Mouse (Mus musculus) ES-E14 (cell line): ENCODE measurements around the gene Pias4. TPM values are rescaled to one million over a fixed set of nuclear protein-coding genes. Genes with fewer than 3 reads are reported as not detected.

Experiments used
- DNase-seq: peaks from one replicate; pipeline ENCODE4 v3.0.0-alpha.2; 2013; ENCODE audit warnings: low read depth, low spot score
- H3K27ac ChIP-seq: 2 replicates; pipeline ENCODE4 v1.5.1; 2012; ENCODE audit warnings: low read depth, mild to moderate bottlenecking, low read length, moderate library complexity, mixed read lengths; ENCODE audit not compliant: poor library complexity, insufficient read depth, severe bottlenecking
- H3K36me3 ChIP-seq: 2 replicates; pipeline ENCODE4 v1.6.1; 2012; ENCODE audit warnings: mild to moderate bottlenecking, low read length, moderate library complexity, mixed read lengths; ENCODE audit not compliant: control insufficient read depth, poor library complexity, insufficient read depth, severe bottlenecking
- H3K4me1 ChIP-seq, 2 experiments: fragments of 150-350 bp in 1 of 2; sonication (generic) in 1 of 2; 2 replicates each; pipeline ENCODE4 v1.6.1; 2012; ENCODE audit warnings: low read length in 2 of 2, mild to moderate bottlenecking in 1 of 2, mixed read lengths in 1 of 2; ENCODE audit not compliant: control insufficient read depth in 2 of 2, insufficient read depth in 2 of 2, poor library complexity in 1 of 2
- H3K4me3 ChIP-seq, 2 experiments: fragments of 150-350 bp in 1 of 2; sonication (generic) in 1 of 2; 2 replicates each; pipeline ENCODE4 v1.5.1; 2012; ENCODE audit warnings: low read length in 2 of 2, low read depth in 1 of 2, mild to moderate bottlenecking in 1 of 2, mixed read lengths in 1 of 2; ENCODE audit not compliant: insufficient read depth in 1 of 2, poor library complexity in 1 of 2, severe bottlenecking in 1 of 2
- H3K9ac ChIP-seq: 2 replicates; pipeline ENCODE4 v1.6.1; 2012; ENCODE audit warnings: low read depth, mild to moderate bottlenecking, low read length, mixed read lengths; ENCODE audit not compliant: poor library complexity, insufficient read depth, severe bottlenecking
- H3K9me3 ChIP-seq: fragments of 150-350 bp; sonication (generic); 2 replicates; pipeline ENCODE4 v1.6.1; 2012; ENCODE audit warnings: low read depth, mild to moderate bottlenecking, low read length; ENCODE audit not compliant: control insufficient read depth, insufficient read depth
- CHD2 ChIP-seq: IDR thresholded peaks from 2 replicates; pipeline ENCODE4 v1.6.1; 2014; ENCODE audit warnings: mild to moderate bottlenecking, low read depth, low read length, inconsistent platforms
- HCFC1 ChIP-seq: IDR thresholded peaks from 2 replicates; pipeline ENCODE4 v1.6.1; 2012; ENCODE audit warnings: low read length, inconsistent platforms, borderline replicate concordance; ENCODE audit not compliant: insufficient read depth
- MAFK ChIP-seq: IDR thresholded peaks from 2 replicates; pipeline ENCODE4 v1.6.1; 2014; ENCODE audit warnings: mild to moderate bottlenecking, low read depth, low read length, inconsistent platforms; ENCODE audit not compliant: insufficient read depth
- ZC3H11A ChIP-seq: IDR thresholded peaks from 2 replicates; pipeline ENCODE4 v1.6.1; 2012; ENCODE audit warnings: low read depth, mild to moderate bottlenecking, inconsistent platforms, low read length, borderline replicate concordance
- ZNF384 ChIP-seq: IDR thresholded peaks from 2 replicates; pipeline ENCODE4 v1.6.1; 2012; ENCODE audit warnings: low read depth, low read length, inconsistent platforms
- in situ Hi-C, 2 experiments: fragments of 600-800 bp; cut with MboI; formaldehyde crosslinking; loops; one replicate each; pipeline ENCODE4 v1.15.1; 2025; ENCODE audit warnings: low sequenced_read_pairs in 2 of 2, inconsistent platforms in 1 of 2; ENCODE audit not compliant: unreplicated experiment in 2 of 2
- total RNA-seq: library from RNA; depleted of rRNA; stranded (reverse); fragments of 300-350 nt; gene quantifications from 2 replicates; pipeline ENCODE4 v1.2.3, GENCODE M21; 2012

Gene Pias4
- total RNA-seq, 1 experiment: 37.8 TPM

- Histone ChIP-seq H3K4me3 (no peak overlapping the region), H3K4me1 (peaks cover 0 to 13% of the 10 kb centered on the region in 2 experiments; a peak in 3 of 4 replicates), H3K9me3 (no peaks in the 10 kb centered on the region), H3K9ac (no peak overlapping the region), H3K27ac (peak overlapping the region; percentile 78; the same call in 1 of the 2 replicates), H3K36me3 (peaks cover 61% of the 10 kb centered on the region)
- DNase-seq: no peak
- TF ChIP-seq CHD2 (no peak), ZNF384 (no peak), HCFC1 (no peak), ZC3H11A (no peak), MAFK (no peak)
- in situ Hi-C loops: no loop called here
These were observed 13.2 kb upstream of the Pias4 start for GRCm38 (mm10) chr10:81180946-81181345.

DNA sequence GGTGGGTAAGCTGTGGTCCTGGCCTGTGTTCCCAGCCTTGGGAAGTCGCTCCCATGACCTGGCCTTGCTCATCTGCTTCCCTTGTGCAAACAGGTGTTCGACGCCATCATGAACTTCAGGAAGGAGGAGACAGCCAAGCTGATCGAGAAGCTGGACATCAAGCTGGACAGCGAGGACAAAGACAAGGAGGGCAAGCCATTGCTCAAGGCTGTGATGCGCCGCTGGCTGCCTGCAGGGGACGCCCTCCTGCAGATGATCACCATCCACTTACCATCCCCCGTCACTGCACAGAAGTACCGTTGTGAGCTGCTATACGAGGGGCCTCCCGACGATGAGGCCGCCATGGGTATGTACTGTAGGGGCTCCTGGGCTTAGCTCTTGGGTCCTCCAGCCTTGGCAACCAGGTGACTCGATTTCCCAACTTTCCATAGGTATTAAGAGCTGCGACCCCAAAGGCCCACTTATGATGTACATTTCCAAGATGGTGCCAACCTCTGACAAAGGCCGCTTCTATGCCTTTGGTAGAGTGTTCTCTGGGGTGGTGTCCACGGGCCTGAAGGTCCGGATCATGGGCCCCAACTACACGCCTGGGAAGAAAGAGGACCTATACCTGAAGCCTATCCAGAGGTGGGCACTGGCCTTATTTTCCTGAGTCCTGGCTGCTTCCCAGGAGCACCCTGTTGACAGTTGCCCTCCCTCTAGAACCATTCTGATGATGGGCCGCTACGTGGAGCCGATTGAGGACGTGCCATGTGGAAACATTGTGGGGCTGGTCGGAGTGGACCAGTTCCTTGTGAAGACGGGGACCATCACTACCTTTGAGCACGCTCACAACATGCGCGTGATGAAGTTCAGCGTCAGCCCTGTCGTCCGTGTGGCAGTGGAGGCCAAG, 12.0 kb upstream of the Pias4 start:
- peaks cover 0 to 13% of the 10 kb centered on the region in 2 experiments; a peak in 3 of 4 replicates for H3K4me1 ChIP-seq
- no peak overlapping the region; the same call in 1 of the 2 replicates for H3K27ac ChIP-seq
- no peaks in the 10 kb centered on the region for H3K9me3 ChIP-seq
- peak overlapping the region; percentile 0 to 3; a peak in 1 of 4 replicates for H3K4me3 ChIP-seq
- TF ChIP-seq ZC3H11A (no peak), MAFK (no peak), HCFC1 (no peak), CHD2 (no peak), ZNF384 (no peak)
- peaks cover 56% of the 10 kb centered on the region for H3K36me3 ChIP-seq
- peak overlapping the region; percentile 26; the same call in 1 of the 2 replicates for H3K9ac ChIP-seq
- no peak for DNase-seq
- in situ Hi-C loops: no loop called here

DNA sequence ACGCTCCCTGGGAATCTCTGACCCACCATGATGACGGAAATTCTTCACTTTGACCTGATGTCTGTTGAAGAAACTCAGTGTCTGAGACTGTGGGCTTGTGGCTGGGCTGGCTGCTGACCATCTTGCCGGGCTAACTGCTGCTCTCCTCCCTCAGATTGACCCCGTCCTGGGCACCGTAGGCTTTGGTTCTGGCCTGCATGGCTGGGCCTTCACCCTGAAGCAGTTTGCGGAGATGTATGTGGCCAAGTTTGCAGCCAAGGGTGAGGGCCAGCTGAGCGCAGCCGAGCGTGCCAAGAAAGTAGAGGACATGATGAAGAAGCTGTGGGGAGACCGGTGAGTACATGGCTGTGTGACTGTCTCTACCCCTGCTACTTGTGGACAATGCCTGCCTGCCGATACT, 11.2 kb upstream of the Pias4 start:
- H3K36me3 ChIP-seq: peaks cover 54% of the 10 kb centered on the region
- in situ Hi-C loops: no loop called here
- no peaks in the 10 kb centered on the region for H3K9me3 ChIP-seq
- peak overlapping the region; percentile 99 for H3K9ac ChIP-seq
- no peak for TF ChIP-seq MAFK
- no peak for TF ChIP-seq CHD2
- no peak for TF ChIP-seq HCFC1
- TF ChIP-seq ZC3H11A: no peak
- TF ChIP-seq ZNF384: no peak
- no peak overlapping the region for H3K27ac ChIP-seq
- peak overlapping the region; percentile 93 to 97; a peak in 3 of 4 replicates for H3K4me3 ChIP-seq
- DNase-seq: no peak
- peaks cover 0 to 13% of the 10 kb centered on the region in 2 experiments; a peak in 3 of 4 replicates for H3K4me1 ChIP-seq

- Histone ChIP-seq H3K9me3 (no peaks in the 10 kb centered on the region), H3K27ac (peak overlapping the region; percentile 69; the same call in 1 of the 2 replicates), H3K9ac (peak overlapping the region; percentile 99), H3K36me3 (peaks cover 54% of the 10 kb centered on the region), H3K4me1 (peaks cover 0 to 10% of the 10 kb centered on the region in 2 experiments; a peak in 2 of 4 replicates), H3K4me3 (peak overlapping the region; percentile 93 to 97)
- DNase-seq: no peak
- in situ Hi-C loops: no loop called here
- no peak for TF ChIP-seq CHD2
- TF ChIP-seq HCFC1: no peak
- TF ChIP-seq ZNF384: no peak
- no peak for TF ChIP-seq MAFK
- TF ChIP-seq ZC3H11A: no peak
These were observed 10.4 kb upstream of the Pias4 start for GRCm38 (mm10) chr10:81177958-81178712.
